Mouse (Mus musculus): ENCODE measurements around the gene Gabarapl2. TPM values are rescaled to one million over a fixed set of nuclear protein-coding genes. Genes with fewer than 3 reads are reported as not detected.

The Gabarapl2 gene
- 51.0 and 61.1 TPM in 2 replicates for polyA plus RNA-seq (2011; ENCODE audit: insufficient read length, low read depth, missing spikeins)

- Histone ChIP-seq H3K4me3 (ENCODE audit: insufficient read depth, low read length) (peak within 1 kb of the TSS; percentile 97), H3K4me1 (ENCODE audit: control insufficient read depth, insufficient read depth, low read length) (no peaks in the 10 kb centered on the region)
These were observed at the start of gene Gabarapl2 for GRCm38 (mm10) chr8:111940171-111941100. Gene Gabarapl2, plus strand, starts transcription at chr8:111940703.

GRCm38 (mm10) chr8:111890911-111891303 lies 49.6 kb upstream of the Gabarapl2 start:
- Histone ChIP-seq H3K27ac (ENCODE audit: insufficient read depth, low read length) (no peak overlapping the region), H3K4me3 (ENCODE audit: insufficient read depth, low read length) (no peak overlapping the region), H3K4me1 (ENCODE audit: control insufficient read depth, insufficient read depth, low read length) (no peaks in the 10 kb centered on the region)
- TF ChIP-seq CTCF (IDR thresholded peaks at IDR 0.05; ENCODE audit: borderline replicate concordance, insufficient read depth, low read length), result no peak
- no peak for TF ChIP-seq POLR2A (IDR thresholded peaks at IDR 0.05; ENCODE audit: low read depth, low read length)

More at GRCm38 (mm10) chr8:111940171-111941100, at the start of gene Gabarapl2:
- TF ChIP-seq CTCF (IDR thresholded peaks at IDR 0.05; ENCODE audit: borderline replicate concordance, insufficient read depth, low read length) (no peak), POLR2A (IDR thresholded peaks at IDR 0.05; ENCODE audit: low read depth, low read length) (peak; percentile 52)
- peak within 1 kb of the TSS; percentile 72 for H3K27ac ChIP-seq (ENCODE audit: insufficient read depth, low read length)

- no peak overlapping the region for H3K4me3 ChIP-seq (ENCODE audit: insufficient read depth, low read length)
- no peaks in the 10 kb centered on the region for H3K4me1 ChIP-seq (ENCODE audit: control insufficient read depth, insufficient read depth, low read length)
- TF ChIP-seq CTCF (IDR thresholded peaks at IDR 0.05; ENCODE audit: borderline replicate concordance, insufficient read depth, low read length) (no peak), POLR2A (IDR thresholded peaks at IDR 0.05; ENCODE audit: low read depth, low read length) (no peak)
- no peak overlapping the region for H3K27ac ChIP-seq (ENCODE audit: insufficient read depth, low read length)
These were observed 48.5 kb upstream of the Gabarapl2 start for GRCm38 (mm10) chr8:111891983-111892382.

GRCm38 (mm10) chr8:111892615-111893014 lies 47.9 kb upstream of the Gabarapl2 start:
- Histone ChIP-seq H3K27ac (ENCODE audit: insufficient read depth, low read length) (no peak overlapping the region), H3K4me1 (ENCODE audit: control insufficient read depth, insufficient read depth, low read length) (no peaks in the 10 kb centered on the region), H3K4me3 (ENCODE audit: insufficient read depth, low read length) (no peak overlapping the region)
- TF ChIP-seq POLR2A (IDR thresholded peaks at IDR 0.05; ENCODE audit: low read depth, low read length), result no peak
- TF ChIP-seq CTCF (IDR thresholded peaks at IDR 0.05; ENCODE audit: borderline replicate concordance, insufficient read depth, low read length), result no peak

GRCm38 (mm10) chr8:111894955-111895354 lies 45.5 kb upstream of the Gabarapl2 start:
- no peaks in the 10 kb centered on the region for H3K4me1 ChIP-seq (ENCODE audit: control insufficient read depth, insufficient read depth, low read length)
- no peak overlapping the region for H3K27ac ChIP-seq (ENCODE audit: insufficient read depth, low read length)
- no peak overlapping the region for H3K4me3 ChIP-seq (ENCODE audit: insufficient read depth, low read length)
- peak; percentile 17; the same call in 1 of the 2 replicates for TF ChIP-seq CTCF (IDR thresholded peaks at IDR 0.05; ENCODE audit: borderline replicate concordance, insufficient read depth, low read length)
- no peak for TF ChIP-seq POLR2A (IDR thresholded peaks at IDR 0.05; ENCODE audit: low read depth, low read length)

GRCm38 (mm10) chr8:111898586-111898985 lies 41.9 kb upstream of the Gabarapl2 start:
- H3K27ac ChIP-seq (ENCODE audit: insufficient read depth, low read length), result no peak overlapping the region
- H3K4me1 ChIP-seq (ENCODE audit: control insufficient read depth, insufficient read depth, low read length), result peaks cover 5% of the 10 kb centered on the region; the same call in 1 of the 2 replicates
- TF ChIP-seq POLR2A (IDR thresholded peaks at IDR 0.05; ENCODE audit: low read depth, low read length) (no peak), CTCF (IDR thresholded peaks at IDR 0.05; ENCODE audit: borderline replicate concordance, insufficient read depth, low read length) (no peak)
- H3K4me3 ChIP-seq (ENCODE audit: insufficient read depth, low read length), result no peak overlapping the region

GRCm38 (mm10) chr8:111902080-111902479 lies 38.4 kb upstream of the Gabarapl2 start:
- peaks cover 8% of the 10 kb centered on the region; the same call in 1 of the 2 replicates for H3K4me1 ChIP-seq (ENCODE audit: control insufficient read depth, insufficient read depth, low read length)
- no peak for TF ChIP-seq CTCF (IDR thresholded peaks at IDR 0.05; ENCODE audit: borderline replicate concordance, insufficient read depth, low read length)
- no peak for TF ChIP-seq POLR2A (IDR thresholded peaks at IDR 0.05; ENCODE audit: low read depth, low read length)
- no peak overlapping the region for H3K27ac ChIP-seq (ENCODE audit: insufficient read depth, low read length)
- H3K4me3 ChIP-seq (ENCODE audit: insufficient read depth, low read length), result no peak overlapping the region

- no peak for TF ChIP-seq CTCF (IDR thresholded peaks at IDR 0.05; ENCODE audit: borderline replicate concordance, insufficient read depth, low read length)
- TF ChIP-seq POLR2A (IDR thresholded peaks at IDR 0.05; ENCODE audit: low read depth, low read length), result no peak
- H3K27ac ChIP-seq (ENCODE audit: insufficient read depth, low read length), result peak overlapping the region; percentile 28
- H3K4me1 ChIP-seq (ENCODE audit: control insufficient read depth, insufficient read depth, low read length), result peaks cover 8% of the 10 kb centered on the region; the same call in 1 of the 2 replicates
- H3K4me3 ChIP-seq (ENCODE audit: insufficient read depth, low read length), result no peak overlapping the region
These were observed 34.9 kb upstream of the Gabarapl2 start for GRCm38 (mm10) chr8:111905500-111906121.

GRCm38 (mm10) chr8:111909621-111910450 lies 30.7 kb upstream of the Gabarapl2 start, which contains the start of gene Chst5:
Gene Chst5, minus strand, starts transcription at chr8:111910447.
- H3K27ac ChIP-seq (ENCODE audit: insufficient read depth, low read length), result no peak within 1 kb of the TSS
- peaks cover 3% of the 10 kb centered on the region; the same call in 1 of the 2 replicates for H3K4me1 ChIP-seq (ENCODE audit: control insufficient read depth, insufficient read depth, low read length)
- H3K4me3 ChIP-seq (ENCODE audit: insufficient read depth, low read length), result no peak within 1 kb of the TSS
- no peak for TF ChIP-seq POLR2A (IDR thresholded peaks at IDR 0.05; ENCODE audit: low read depth, low read length)
- TF ChIP-seq CTCF (IDR thresholded peaks at IDR 0.05; ENCODE audit: borderline replicate concordance, insufficient read depth, low read length), result no peak

Measured in embryonic fibroblast, embryonic 13.5 days (primary cell).